Mouse (Mus musculus): ENCODE data around the gene Unc93a2.
"Not testable (repeated sequence)": the region's sequence is repeated elsewhere in the genome, so short reads cannot be mapped to it uniquely, and the experiment has no call there.

DNA sequence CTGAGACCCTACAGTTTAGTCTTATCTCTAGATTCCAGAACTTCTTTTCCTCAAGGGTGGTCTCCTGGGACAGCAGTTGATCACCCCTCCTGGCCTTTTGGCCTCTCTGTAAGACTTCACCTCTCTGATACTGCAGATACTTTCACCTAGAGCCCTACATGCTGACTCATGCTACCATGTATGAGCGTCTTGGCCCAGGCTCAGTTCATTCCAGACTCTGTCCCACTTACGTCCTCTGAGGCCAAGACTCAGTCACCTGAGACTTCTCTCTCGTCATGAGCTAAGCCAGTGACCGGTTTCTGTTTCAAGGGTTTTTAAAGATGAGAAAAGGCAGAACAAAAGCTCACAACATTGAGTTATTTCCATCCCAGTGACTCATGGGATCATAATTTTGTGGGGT, 48.9 kb upstream of the Unc93a2 start:
- not testable (repeated sequence) for TF ChIP-seq POLR2A (IDR thresholded peaks at IDR 0.05; ENCODE audit: low read depth, low read length); CTCF (IDR thresholded peaks at IDR 0.05; ENCODE audit: extremely low read depth, insufficient read length, insufficient replicate concordance, low read depth, low read length)
